Mouse (Mus musculus): ENCODE results near the gene Macrod2.

DNA sequence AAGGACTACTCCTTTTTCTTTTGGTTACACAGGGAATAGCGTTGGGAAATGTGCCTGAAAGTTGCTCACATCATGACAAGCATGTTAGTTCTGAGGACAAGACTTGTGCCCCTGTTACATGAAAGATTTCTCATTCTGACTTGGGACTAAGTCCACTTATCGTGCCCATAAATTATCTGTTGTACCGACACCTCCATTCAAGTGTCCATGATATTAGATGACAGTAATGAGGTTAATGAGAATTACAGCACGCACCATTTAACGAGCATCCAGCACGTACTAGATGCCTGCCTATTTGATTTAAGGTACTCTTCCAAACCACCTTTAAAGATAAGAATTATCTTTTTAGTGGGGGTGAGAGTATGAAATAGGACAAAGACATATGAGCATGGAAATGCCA is 610.5 kb downstream of the Macrod2 start:
- TF ChIP-seq CTCF (IDR thresholded peaks at IDR 0.05; ENCODE audit: extremely low read depth, insufficient read length, insufficient replicate concordance, low read depth, low read length) (no peak), POLR2A (IDR thresholded peaks at IDR 0.05; ENCODE audit: low read depth, low read length) (no peak)
